Mouse (Mus musculus): Measurements from ENCODE around the gene Gabrb1. TPM values are rescaled to one million over a fixed set of nuclear protein-coding genes. Genes with fewer than 3 reads are reported as not detected.

Gabrb1 gene
- total RNA-seq, 1 experiment from 2014 or later: not detected

- no peak; a peak in 1 of 4 replicates for ATAC-seq (replicated peaks in 1 of 2; ENCODE audit: insufficient read depth in 1 of 2, low FRiP score in 2 of 2, low TSS enrichment in 1 of 2, low read depth in 1 of 2, poor library complexity in 2 of 2, severe bottlenecking in 2 of 2)
Observed at GRCm38 (mm10) chr5:71761105-71761504, 103.2 kb downstream of the Gabrb1 start.

GRCm38 (mm10) chr5:71781514-71782179 lies 123.7 kb downstream of the Gabrb1 start:
- no peak for ATAC-seq (replicated peaks in 1 of 2; ENCODE audit: insufficient read depth in 1 of 2, low FRiP score in 2 of 2, low TSS enrichment in 1 of 2, low read depth in 1 of 2, poor library complexity in 2 of 2, severe bottlenecking in 2 of 2)

- ATAC-seq (replicated peaks in 1 of 2; ENCODE audit: insufficient read depth in 1 of 2, low FRiP score in 2 of 2, low TSS enrichment in 1 of 2, low read depth in 1 of 2, poor library complexity in 2 of 2, severe bottlenecking in 2 of 2): no peak
Observed at GRCm38 (mm10) chr5:71822862-71823261, 164.9 kb downstream of the Gabrb1 start.

GRCm38 (mm10) chr5:71828342-71828741 lies 170.4 kb downstream of the Gabrb1 start:
- ATAC-seq (replicated peaks in 1 of 2; ENCODE audit: insufficient read depth in 1 of 2, low FRiP score in 2 of 2, low TSS enrichment in 1 of 2, low read depth in 1 of 2, poor library complexity in 2 of 2, severe bottlenecking in 2 of 2): no peak

- no peak for ATAC-seq (replicated peaks in 1 of 2; ENCODE audit: insufficient read depth in 1 of 2, low FRiP score in 2 of 2, low TSS enrichment in 1 of 2, low read depth in 1 of 2, poor library complexity in 2 of 2, severe bottlenecking in 2 of 2)
Observed at GRCm38 (mm10) chr5:71828996-71829395, 171.1 kb downstream of the Gabrb1 start.

- ATAC-seq (replicated peaks in 1 of 2; ENCODE audit: insufficient read depth in 1 of 2, low FRiP score in 2 of 2, low TSS enrichment in 1 of 2, low read depth in 1 of 2, poor library complexity in 2 of 2, severe bottlenecking in 2 of 2): no peak
Observed at GRCm38 (mm10) chr5:71830342-71830741, 172.4 kb downstream of the Gabrb1 start.

- ATAC-seq (replicated peaks in 1 of 2; ENCODE audit: insufficient read depth in 1 of 2, low FRiP score in 2 of 2, low TSS enrichment in 1 of 2, low read depth in 1 of 2, poor library complexity in 2 of 2, severe bottlenecking in 2 of 2): no peak
Observed at GRCm38 (mm10) chr5:71842241-71842640, 184.3 kb downstream of the Gabrb1 start.

- no peak for ATAC-seq (replicated peaks in 1 of 2; ENCODE audit: insufficient read depth in 1 of 2, low FRiP score in 2 of 2, low TSS enrichment in 1 of 2, low read depth in 1 of 2, poor library complexity in 2 of 2, severe bottlenecking in 2 of 2)
Observed at GRCm38 (mm10) chr5:71898214-71898613, 240.3 kb downstream of the Gabrb1 start.

- no peak for ATAC-seq (replicated peaks in 1 of 2; ENCODE audit: insufficient read depth in 1 of 2, low FRiP score in 2 of 2, low TSS enrichment in 1 of 2, low read depth in 1 of 2, poor library complexity in 2 of 2, severe bottlenecking in 2 of 2)
Observed at GRCm38 (mm10) chr5:71903399-71903798, 245.5 kb downstream of the Gabrb1 start.

- no peak for ATAC-seq (replicated peaks in 1 of 2; ENCODE audit: insufficient read depth in 1 of 2, low FRiP score in 2 of 2, low TSS enrichment in 1 of 2, low read depth in 1 of 2, poor library complexity in 2 of 2, severe bottlenecking in 2 of 2)
Observed at GRCm38 (mm10) chr5:71914028-71914427, 256.1 kb downstream of the Gabrb1 start.

GRCm38 (mm10) chr5:71915711-71916110 lies 257.8 kb downstream of the Gabrb1 start:
- no peak for ATAC-seq (replicated peaks in 1 of 2; ENCODE audit: insufficient read depth in 1 of 2, low FRiP score in 2 of 2, low TSS enrichment in 1 of 2, low read depth in 1 of 2, poor library complexity in 2 of 2, severe bottlenecking in 2 of 2)

- no peak for ATAC-seq (replicated peaks in 1 of 2; ENCODE audit: insufficient read depth in 1 of 2, low FRiP score in 2 of 2, low TSS enrichment in 1 of 2, low read depth in 1 of 2, poor library complexity in 2 of 2, severe bottlenecking in 2 of 2)
Observed at GRCm38 (mm10) chr5:71917206-71917605, 259.3 kb downstream of the Gabrb1 start.

- ATAC-seq (replicated peaks in 1 of 2; ENCODE audit: insufficient read depth in 1 of 2, low FRiP score in 2 of 2, low TSS enrichment in 1 of 2, low read depth in 1 of 2, poor library complexity in 2 of 2, severe bottlenecking in 2 of 2): no peak
Observed at GRCm38 (mm10) chr5:71923636-71924035, 265.7 kb downstream of the Gabrb1 start.

GRCm38 (mm10) chr5:71926336-71926735 lies 268.4 kb downstream of the Gabrb1 start:
- ATAC-seq (replicated peaks in 1 of 2; ENCODE audit: insufficient read depth in 1 of 2, low FRiP score in 2 of 2, low TSS enrichment in 1 of 2, low read depth in 1 of 2, poor library complexity in 2 of 2, severe bottlenecking in 2 of 2): no peak

GRCm38 (mm10) chr5:71930036-71930435 lies 272.1 kb downstream of the Gabrb1 start:
- ATAC-seq (replicated peaks in 1 of 2; ENCODE audit: insufficient read depth in 1 of 2, low FRiP score in 2 of 2, low TSS enrichment in 1 of 2, low read depth in 1 of 2, poor library complexity in 2 of 2, severe bottlenecking in 2 of 2): no peak

- ATAC-seq (replicated peaks in 1 of 2; ENCODE audit: insufficient read depth in 1 of 2, low FRiP score in 2 of 2, low TSS enrichment in 1 of 2, low read depth in 1 of 2, poor library complexity in 2 of 2, severe bottlenecking in 2 of 2): no peak
Observed at GRCm38 (mm10) chr5:71951398-71951797, 293.5 kb downstream of the Gabrb1 start.

GRCm38 (mm10) chr5:71955070-71955685 lies 297.3 kb downstream of the Gabrb1 start:
- ATAC-seq (replicated peaks in 1 of 2; ENCODE audit: insufficient read depth in 1 of 2, low FRiP score in 2 of 2, low TSS enrichment in 1 of 2, low read depth in 1 of 2, poor library complexity in 2 of 2, severe bottlenecking in 2 of 2): no peak

GRCm38 (mm10) chr5:71964876-71965432 lies 307.0 kb downstream of the Gabrb1 start:
- no peak for ATAC-seq (replicated peaks in 1 of 2; ENCODE audit: insufficient read depth in 1 of 2, low FRiP score in 2 of 2, low TSS enrichment in 1 of 2, low read depth in 1 of 2, poor library complexity in 2 of 2, severe bottlenecking in 2 of 2)

- no peak for ATAC-seq (replicated peaks in 1 of 2; ENCODE audit: insufficient read depth in 1 of 2, low FRiP score in 2 of 2, low TSS enrichment in 1 of 2, low read depth in 1 of 2, poor library complexity in 2 of 2, severe bottlenecking in 2 of 2)
Observed at GRCm38 (mm10) chr5:71965529-71965928, 307.6 kb downstream of the Gabrb1 start.

All from hematopoietic stem cell, adult 5-6 weeks (primary cell).